Mouse (Mus musculus) forebrain, embryonic 14.5 days (tissue): Measurements from ENCODE around the gene Foxn3. TPM values are rescaled to one million over a fixed set of nuclear protein-coding genes. Genes with fewer than 3 reads are reported as not detected.

Source experiments
- ATAC-seq: fragments of 200-750 bp; cut with Nextera tagmentation; 2 replicates; pipeline ENCODE4 v1.8.0; 2017; ENCODE audit warnings: mild to moderate bottlenecking, moderate library complexity
- DNase-seq: peaks from one replicate; pipeline ENCODE4 v3.0.0-alpha.2; 2015; ENCODE audit warnings: low spot score
- H3K27ac ChIP-seq: fragments of 300-500 bp; sonication (generic); 2 replicates; pipeline ENCODE4 v1.5.1; 2014; ENCODE audit warnings: low read depth, mild to moderate bottlenecking, control low read depth, low read length, moderate library complexity
- H3K27me3 ChIP-seq: fragments of 300-500 bp; sonication (generic); replicated peaks from 2 replicates; pipeline ENCODE4 v1.6.1; 2014; ENCODE audit warnings: low read length, control low read depth, mixed read lengths; ENCODE audit not compliant: control insufficient read depth, insufficient read depth
- H3K36me3 ChIP-seq: fragments of 300-500 bp; sonication (generic); 2 replicates; pipeline ENCODE4 v1.6.1; 2014; ENCODE audit warnings: low read length, control low read depth; ENCODE audit not compliant: control insufficient read depth, insufficient read depth
- H3K4me1 ChIP-seq: fragments of 300-500 bp; sonication (generic); 2 replicates; pipeline ENCODE4 v1.6.1; 2014; ENCODE audit warnings: antibody characterized with exemption, low read length, control low read depth; ENCODE audit not compliant: control insufficient read depth, insufficient read depth
- H3K4me2 ChIP-seq: fragments of 300-500 bp; sonication (generic); 2 replicates; pipeline ENCODE4 v1.6.1; 2014; ENCODE audit warnings: mild to moderate bottlenecking, control low read depth, low read length
- H3K4me3 ChIP-seq: fragments of 300-500 bp; sonication (generic); 2 replicates; pipeline ENCODE4 v1.5.1; 2014; ENCODE audit warnings: low read depth, low read length, control low read depth
- H3K9ac ChIP-seq: fragments of 300-500 bp; sonication (generic); 2 replicates; pipeline ENCODE4 v1.6.1; 2014; ENCODE audit warnings: mild to moderate bottlenecking, low read length, control low read depth, moderate library complexity
- H3K9me3 ChIP-seq: fragments of 300-500 bp; sonication (generic); replicated peaks from 2 replicates; pipeline ENCODE4 v1.6.1; 2016; ENCODE audit warnings: low read length, control low read depth, mixed read lengths; ENCODE audit not compliant: control insufficient read depth
- WGBS: fragments of 180-500 bp; shearing (Covaris S2); extraction: QIAGEN DNeasy Blood & Tissue Kit; methylation state at CpG from one replicate; pipeline ENCODE4 v1.1.7; 2014; 5-methylcytosine and 5-hydroxymethylcytosine counted together
- polyA plus RNA-seq: library from polyadenylated mRNA; unstranded; fragments of >200 nt; fragmentation: Nextera tagmentation; extraction: Ambion mirVana; gene quantifications from 2 replicates; pipeline ENCODE4 v1.2.1, GENCODE M21; 2014

The Foxn3 gene
- polyA plus RNA-seq, 1 experiment from 2014 or later: 61.6 TPM

- Histone ChIP-seq H3K27ac (no peak overlapping the region), H3K4me3 (no peak overlapping the region), H3K9me3 (no peaks in the 10 kb centered on the region), H3K27me3 (no peaks in the 10 kb centered on the region), H3K4me1 (peaks cover 5% of the 10 kb centered on the region; the same call in 1 of the 2 replicates), H3K9ac (no peak overlapping the region), H3K36me3 (no peaks in the 10 kb centered on the region), H3K4me2 (no peak overlapping the region)
- DNase-seq: no peak
- no peak for ATAC-seq
- 50% methylated on average over 8 of the region's 8 CpGs for WGBS
These were observed 38.0 kb upstream of the Foxn3 start for GRCm38 (mm10) chr12:99601392-99601791.

DNA sequence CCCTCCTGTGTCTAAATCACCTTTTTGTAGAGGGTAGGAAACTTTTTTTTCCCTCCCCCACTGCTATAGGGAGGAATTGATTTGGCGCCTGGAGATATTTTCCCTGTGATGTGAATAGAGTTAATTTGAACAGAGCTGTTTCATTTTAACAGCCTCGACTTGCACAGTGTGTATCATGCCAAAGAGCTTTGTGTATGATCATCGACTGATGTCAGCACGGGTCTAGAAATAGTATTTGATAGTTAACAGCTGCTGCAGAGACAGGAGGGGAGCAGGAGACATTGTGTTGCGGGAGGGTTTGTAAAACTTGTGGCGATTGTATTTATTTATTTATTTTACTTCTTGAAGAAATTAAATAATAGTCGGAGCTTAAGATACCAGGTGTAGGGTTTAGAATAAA lies 36.2 kb upstream of the Foxn3 start:
- Histone ChIP-seq H3K27me3 (no peaks in the 10 kb centered on the region), H3K27ac (no peak overlapping the region), H3K4me2 (no peak overlapping the region), H3K36me3 (no peaks in the 10 kb centered on the region), H3K4me3 (no peak overlapping the region), H3K9ac (no peak overlapping the region), H3K4me1 (peaks cover 5% of the 10 kb centered on the region; the same call in 1 of the 2 replicates), H3K9me3 (no peaks in the 10 kb centered on the region)
- 57% methylated on average over 7 of the region's 7 CpGs for WGBS
- DNase-seq: peak; percentile 45
- ATAC-seq: no peak

DNA sequence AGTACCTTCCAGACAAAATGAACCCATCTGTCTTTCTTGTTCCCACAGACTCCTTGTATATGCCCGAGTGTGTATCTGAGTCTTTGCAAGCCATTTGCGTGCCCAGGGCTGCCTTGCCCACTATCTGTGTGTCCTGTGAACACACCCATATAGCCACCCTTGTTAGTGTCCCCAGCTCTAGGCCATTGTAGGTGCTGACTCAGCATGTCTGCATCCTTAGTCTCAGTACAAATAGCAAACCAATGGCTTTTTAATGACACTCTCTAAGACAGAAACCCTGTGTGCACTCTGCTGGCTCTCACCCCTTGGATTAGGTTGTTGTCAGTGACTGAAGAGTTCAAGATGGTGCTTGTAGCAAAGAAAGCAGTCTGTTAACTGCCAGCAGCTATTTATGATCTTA lies 33.0 kb upstream of the Foxn3 start:
- no peaks in the 10 kb centered on the region for H3K27me3 ChIP-seq
- no peaks in the 10 kb centered on the region for H3K36me3 ChIP-seq
- DNase-seq: no peak
- H3K9ac ChIP-seq: no peak overlapping the region
- H3K4me2 ChIP-seq: no peak overlapping the region
- H3K27ac ChIP-seq: no peak overlapping the region
- peaks cover 5% of the 10 kb centered on the region; the same call in 1 of the 2 replicates for H3K4me1 ChIP-seq
- no peaks in the 10 kb centered on the region for H3K9me3 ChIP-seq
- H3K4me3 ChIP-seq: no peak overlapping the region
- 96% methylated on average over 2 of the region's 2 CpGs for WGBS
- no peak for ATAC-seq

GRCm38 (mm10) chr12:99587338-99587737 lies 24.0 kb upstream of the Foxn3 start:
- Histone ChIP-seq H3K27ac (no peak overlapping the region), H3K36me3 (no peaks in the 10 kb centered on the region), H3K4me3 (no peak overlapping the region), H3K9ac (no peak overlapping the region), H3K9me3 (no peaks in the 10 kb centered on the region), H3K4me2 (no peak overlapping the region), H3K27me3 (no peaks in the 10 kb centered on the region), H3K4me1 (no peaks in the 10 kb centered on the region)
- no peak for DNase-seq
- no peak for ATAC-seq
- WGBS: 91% methylated on average over 3 of the region's 3 CpGs

- Histone ChIP-seq H3K4me1 (no peaks in the 10 kb centered on the region), H3K27me3 (no peaks in the 10 kb centered on the region), H3K36me3 (no peaks in the 10 kb centered on the region), H3K9me3 (no peaks in the 10 kb centered on the region), H3K27ac (no peak overlapping the region), H3K4me3 (no peak overlapping the region), H3K4me2 (no peak overlapping the region), H3K9ac (no peak overlapping the region)
- WGBS: 87% methylated on average over 4 of the region's 4 CpGs
- no peak for DNase-seq
- no peak for ATAC-seq
These were observed 16.6 kb upstream of the Foxn3 start for GRCm38 (mm10) chr12:99579989-99580388.

DNA sequence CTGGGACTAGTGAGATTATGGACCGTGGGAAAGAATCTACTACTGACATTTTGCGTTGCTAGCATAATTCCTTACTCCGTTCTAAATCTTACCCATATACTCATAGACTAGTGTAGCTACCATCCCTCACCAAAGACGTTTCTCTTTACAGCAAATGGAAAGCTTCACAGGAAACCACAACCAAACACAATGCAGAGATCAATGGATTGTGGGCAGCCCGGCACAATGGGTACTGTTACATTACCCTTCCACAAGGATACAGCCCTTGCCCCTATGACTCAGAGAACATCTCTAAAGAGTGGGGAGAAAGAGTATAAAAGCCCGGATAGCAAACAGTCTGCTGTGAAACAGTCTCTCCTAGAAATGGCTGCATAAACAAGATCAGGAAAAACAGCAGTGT lies 13.3 kb upstream of the Foxn3 start:
- 77% methylated on average over 6 of the region's 6 CpGs for WGBS
- DNase-seq: no peak
- no peak for ATAC-seq
- H3K9ac ChIP-seq: no peak overlapping the region
- H3K27me3 ChIP-seq: no peaks in the 10 kb centered on the region
- H3K4me3 ChIP-seq: no peak overlapping the region
- H3K4me2 ChIP-seq: no peak overlapping the region
- H3K27ac ChIP-seq: no peak overlapping the region
- no peaks in the 10 kb centered on the region for H3K4me1 ChIP-seq
- no peaks in the 10 kb centered on the region for H3K9me3 ChIP-seq
- no peaks in the 10 kb centered on the region for H3K36me3 ChIP-seq

DNA sequence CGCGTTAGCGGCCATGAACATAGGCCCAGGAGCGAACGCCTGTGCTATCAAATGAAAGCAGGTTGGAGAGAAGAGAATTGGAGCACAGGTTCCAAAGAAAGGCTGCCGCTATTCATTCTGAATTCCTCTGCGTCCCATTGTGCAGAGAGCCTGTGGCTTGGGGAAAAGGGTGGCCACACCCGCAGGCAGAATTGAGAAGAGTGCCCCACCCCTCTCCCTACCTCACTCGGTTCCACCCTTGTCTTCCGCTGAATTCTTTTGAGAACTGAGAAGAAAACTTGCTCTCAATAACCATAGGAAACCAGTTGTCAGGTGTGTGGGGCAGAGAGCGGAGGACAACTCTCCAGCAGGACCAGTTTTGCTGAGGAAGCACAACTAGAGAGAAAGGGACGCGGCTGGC lies 10.9 kb upstream of the Foxn3 start:
- peaks cover 6% of the 10 kb centered on the region; the same call in 1 of the 2 replicates for H3K4me1 ChIP-seq
- H3K9ac ChIP-seq: no peak overlapping the region
- no peak overlapping the region for H3K4me2 ChIP-seq
- 33% methylated on average over 13 of the region's 13 CpGs for WGBS
- H3K27ac ChIP-seq: no peak overlapping the region
- no peaks in the 10 kb centered on the region for H3K9me3 ChIP-seq
- ATAC-seq (no peak), DNase-seq (no peak)
- H3K27me3 ChIP-seq: no peaks in the 10 kb centered on the region
- H3K36me3 ChIP-seq: no peaks in the 10 kb centered on the region
- no peak overlapping the region for H3K4me3 ChIP-seq

DNA sequence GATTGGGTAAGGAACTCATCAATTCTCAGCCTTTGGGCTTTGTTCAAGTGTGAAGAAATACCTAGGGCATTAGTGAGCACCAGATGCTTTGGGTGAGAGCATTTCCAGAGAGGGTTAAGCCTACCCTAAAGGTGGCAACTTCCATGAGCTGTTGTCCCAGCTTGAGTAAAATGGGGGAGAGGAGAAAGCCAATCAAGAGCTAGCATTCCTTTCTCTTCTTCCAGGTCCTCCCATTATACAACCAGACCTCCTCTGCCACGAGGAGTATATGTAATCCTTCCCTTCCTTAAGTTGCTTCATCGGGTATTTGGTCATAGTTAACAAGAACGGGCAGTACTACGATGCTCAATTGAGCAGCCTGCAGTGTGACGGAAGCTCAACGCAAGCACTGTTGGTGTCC lies 9.7 kb upstream of the Foxn3 start:
- Histone ChIP-seq H3K27ac (no peak overlapping the region), H3K27me3 (no peaks in the 10 kb centered on the region), H3K4me1 (peaks cover 6% of the 10 kb centered on the region; the same call in 1 of the 2 replicates), H3K4me2 (no peak overlapping the region), H3K9me3 (no peaks in the 10 kb centered on the region), H3K36me3 (no peaks in the 10 kb centered on the region), H3K9ac (no peak overlapping the region), H3K4me3 (no peak overlapping the region)
- ATAC-seq (no peak), DNase-seq (no peak)
- WGBS: 91% methylated on average over 6 of the region's 6 CpGs

DNA sequence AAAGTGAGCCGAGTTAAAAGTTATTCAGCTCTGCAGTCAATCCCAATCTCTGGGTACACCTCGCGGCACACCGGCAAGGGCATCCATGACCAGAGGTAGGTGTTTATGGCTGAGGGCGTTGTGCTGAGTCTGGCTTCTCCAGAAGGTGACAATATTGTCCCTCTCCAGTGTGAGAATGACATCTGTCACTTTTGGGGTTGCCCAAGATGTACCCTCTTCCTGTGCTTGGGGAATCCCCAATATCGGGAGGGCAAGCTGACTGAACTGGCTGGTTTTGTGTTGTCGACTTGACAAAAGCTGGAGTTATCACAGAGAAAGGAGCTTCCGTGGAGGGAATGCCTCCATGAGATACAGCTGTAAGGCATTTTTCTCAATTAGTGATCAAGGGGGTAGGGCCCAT lies 8.6 kb upstream of the Foxn3 start:
- no peaks in the 10 kb centered on the region for H3K27me3 ChIP-seq
- no peak overlapping the region for H3K9ac ChIP-seq
- 96% methylated on average over 8 of the region's 8 CpGs for WGBS
- no peak overlapping the region for H3K27ac ChIP-seq
- no peaks in the 10 kb centered on the region for H3K36me3 ChIP-seq
- H3K4me1 ChIP-seq: peaks cover 6% of the 10 kb centered on the region; the same call in 1 of the 2 replicates
- no peak overlapping the region for H3K4me2 ChIP-seq
- no peak for ATAC-seq
- H3K9me3 ChIP-seq: no peaks in the 10 kb centered on the region
- no peak for DNase-seq
- no peak overlapping the region for H3K4me3 ChIP-seq
